Mouse (Mus musculus): Measurements from ENCODE around the gene Olfr1209.

DNA sequence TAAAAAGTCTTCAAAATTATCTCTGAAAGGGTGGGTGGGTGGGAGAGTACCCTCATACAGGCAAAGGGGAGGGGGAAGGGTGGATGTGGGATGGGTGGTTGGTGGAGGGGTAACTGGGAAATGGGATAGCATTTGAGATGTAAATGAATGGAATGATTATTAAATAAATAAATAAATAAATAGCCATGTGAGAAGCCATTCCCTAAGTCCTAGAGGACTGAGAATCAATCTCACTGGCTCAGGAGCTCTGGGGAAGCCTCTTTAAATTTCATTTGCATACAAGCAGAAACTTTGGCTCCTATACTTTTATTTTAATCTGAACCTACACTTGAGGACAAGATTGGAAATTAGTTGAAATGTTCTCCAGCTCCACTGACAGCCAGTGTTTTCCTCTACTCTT, 38.7 kb upstream of the Olfr1209 start, which contains the start of gene Olfr1212:
- TF ChIP-seq MAZ (IDR thresholded peaks at IDR 0.05; ENCODE audit: low read depth, low read length) (no peak), CTCF (conservative IDR thresholded peaks at IDR 0.05 in 1 of 2, IDR thresholded peaks at IDR 0.05 in 1 of 2; ENCODE audit: low read depth in 2 of 2, low read length in 2 of 2) (no peak), POLR2A (IDR thresholded peaks at IDR 0.05; ENCODE audit: low read depth, low read length) (no peak), CHD1 (IDR thresholded peaks at IDR 0.05; ENCODE audit: low read depth, low read length) (no peak), E2F4 (IDR thresholded peaks at IDR 0.05; ENCODE audit: insufficient replicate concordance, low read depth, low read length) (no peak), CHD2 (IDR thresholded peaks at IDR 0.05; ENCODE audit: low read length) (no peak), TCF12 (IDR thresholded peaks at IDR 0.05; ENCODE audit: low read depth, low read length) (no peak), MAX (IDR thresholded peaks at IDR 0.05; ENCODE audit: low read length) (no peak), EP300 (IDR thresholded peaks at IDR 0.05; ENCODE audit: low read length) (no peak), POLR2AphosphoS2 (IDR thresholded peaks at IDR 0.05; ENCODE audit: low read depth, low read length) (no peak)
